Mouse (Mus musculus) liver, postnatal 0 days (tissue): ENCODE measurements around the gene Zfr.

ENCODE experiments used
- CTCF ChIP-seq: sonication (generic); IDR thresholded peaks from 2 replicates; pipeline ENCODE4 v1.5.1; 2016; ENCODE audit warnings: antibody characterized with exemption, low read depth
- EP300 ChIP-seq: IDR thresholded peaks from 2 replicates; pipeline ENCODE4 v1.6.1; 2016; ENCODE audit warnings: antibody characterized with exemption, low read depth, mild to moderate bottlenecking

DNA sequence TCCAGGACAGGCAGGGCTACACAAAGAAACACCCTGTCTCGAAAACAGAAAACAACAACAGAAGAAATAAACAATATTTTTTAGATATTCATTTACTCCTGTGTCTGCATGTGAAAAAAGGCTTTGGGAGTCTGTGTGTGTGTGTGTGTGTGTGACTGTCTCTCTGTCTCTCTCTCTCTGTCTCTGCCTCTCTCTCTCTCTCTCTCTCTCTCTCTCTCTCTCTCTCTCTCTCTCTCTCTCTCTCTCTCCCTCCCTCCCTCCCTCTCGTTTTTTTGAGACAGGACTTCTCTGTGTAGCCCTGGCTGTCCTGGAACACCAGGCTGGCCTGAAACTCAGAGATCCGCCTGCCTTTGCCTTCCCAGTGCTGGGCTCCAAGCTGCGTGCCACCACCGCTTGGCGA is 78.3 kb downstream of the Zfr start:
- TF ChIP-seq CTCF (no peak), EP300 (no peak)
